Mouse (Mus musculus) G1E-ER4 (cell line): Measurements from ENCODE around the gene Slfn14. TPM values are rescaled to one million over a fixed set of nuclear protein-coding genes. Genes with fewer than 3 reads are reported as not detected.
A peak's percentile ranks its signal among the peaks of the same experiment; 100 is the strongest.

Experiments
- GATA1 ChIP-seq: IDR thresholded peaks from one replicate; pipeline ENCODE4 v1.8.0; 2012; ENCODE audit warnings: low read length, inconsistent platforms
- polyA plus RNA-seq: library from polyadenylated mRNA; stranded (reverse); fragments of >175 nt; gene quantifications from 2 replicates; pipeline ENCODE4 v1.2.3, GENCODE M21; 2012

Gene Slfn14
- polyA plus RNA-seq, 1 experiment = 0.02 TPM

DNA sequence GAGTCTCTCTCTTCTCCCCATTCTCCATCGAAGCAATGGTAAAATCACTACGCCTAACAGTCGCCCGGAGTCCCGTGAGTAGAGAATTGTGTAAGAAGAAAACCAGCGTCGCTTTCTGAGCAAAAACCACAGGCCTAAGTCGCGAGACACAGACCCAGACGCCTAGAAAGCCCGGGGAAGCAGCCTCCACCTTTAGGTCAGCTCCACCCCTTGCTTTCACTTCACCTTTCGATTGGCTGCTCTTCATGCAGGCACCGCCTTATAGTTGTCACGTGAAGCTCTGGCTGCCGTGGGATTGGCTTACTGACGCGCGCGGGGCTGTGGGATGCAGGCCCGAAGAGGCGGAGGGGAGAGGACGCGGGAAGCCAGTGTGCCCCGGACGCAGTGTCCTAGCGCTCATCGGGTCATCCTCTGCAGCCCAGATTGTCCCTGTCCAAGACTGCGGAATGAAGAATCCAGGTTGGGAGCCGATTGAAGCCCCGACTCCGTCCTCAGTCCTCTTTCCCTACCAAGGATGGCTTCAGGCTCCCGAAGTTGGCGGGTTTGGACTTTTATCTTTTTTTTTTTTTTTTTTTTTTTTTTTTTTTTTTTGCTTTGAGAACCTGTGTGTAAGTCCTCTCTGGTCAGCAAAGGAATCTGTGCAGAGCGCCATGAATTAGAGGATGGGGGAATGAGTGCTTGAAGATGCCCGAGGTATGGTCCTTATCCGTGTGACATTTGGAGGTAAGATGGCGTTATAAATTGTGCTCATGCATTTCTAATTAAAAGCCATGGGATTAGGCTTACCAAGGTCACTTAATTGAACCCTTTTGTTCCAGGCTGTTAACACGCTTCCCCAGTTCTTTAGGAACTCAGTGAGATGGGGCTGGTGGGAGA is 5.1 kb upstream of the Slfn14 start:
- no peak for TF ChIP-seq GATA1

GRCm38 (mm10) chr11:83289633-83290032 is 3.1 kb upstream of the Slfn14 start:
- TF ChIP-seq GATA1 = no peak

- TF ChIP-seq GATA1 = no peak
Measured at GRCm38 (mm10) chr11:83289036-83289435, 2.5 kb upstream of the Slfn14 start.

GRCm38 (mm10) chr11:83285627-83286026 is 899 bp downstream of the Slfn14 start:
- TF ChIP-seq GATA1 = no peak

DNA sequence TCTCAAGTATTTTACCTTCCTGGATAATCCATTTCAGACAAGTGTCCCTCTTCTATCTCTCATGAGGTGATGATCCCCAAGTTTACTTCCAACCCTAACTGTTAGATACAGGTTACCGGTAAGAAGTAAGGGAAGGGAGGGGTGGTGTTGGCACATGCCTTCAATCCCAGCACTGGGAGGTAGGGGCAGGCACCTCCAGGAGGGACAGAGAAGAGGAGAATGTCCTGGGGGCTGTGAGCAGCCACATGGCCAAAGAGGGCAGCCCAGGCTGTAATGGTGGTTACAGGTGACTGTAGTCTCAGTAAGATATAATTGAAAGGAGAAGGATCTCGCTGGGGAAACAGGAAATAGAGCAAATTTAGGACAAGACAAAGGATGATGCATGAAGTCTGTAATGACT is 4.4 kb downstream of the Slfn14 start:
- TF ChIP-seq GATA1 = no peak

GRCm38 (mm10) chr11:83279691-83280090 is 6.8 kb downstream of the Slfn14 start:
- TF ChIP-seq GATA1 = no peak

- TF ChIP-seq GATA1 = no peak
Measured at GRCm38 (mm10) chr11:83279024-83279423, 7.5 kb downstream of the Slfn14 start.

GRCm38 (mm10) chr11:83276251-83276650 is 10.3 kb downstream of the Slfn14 start:
- TF ChIP-seq GATA1 = no peak

DNA sequence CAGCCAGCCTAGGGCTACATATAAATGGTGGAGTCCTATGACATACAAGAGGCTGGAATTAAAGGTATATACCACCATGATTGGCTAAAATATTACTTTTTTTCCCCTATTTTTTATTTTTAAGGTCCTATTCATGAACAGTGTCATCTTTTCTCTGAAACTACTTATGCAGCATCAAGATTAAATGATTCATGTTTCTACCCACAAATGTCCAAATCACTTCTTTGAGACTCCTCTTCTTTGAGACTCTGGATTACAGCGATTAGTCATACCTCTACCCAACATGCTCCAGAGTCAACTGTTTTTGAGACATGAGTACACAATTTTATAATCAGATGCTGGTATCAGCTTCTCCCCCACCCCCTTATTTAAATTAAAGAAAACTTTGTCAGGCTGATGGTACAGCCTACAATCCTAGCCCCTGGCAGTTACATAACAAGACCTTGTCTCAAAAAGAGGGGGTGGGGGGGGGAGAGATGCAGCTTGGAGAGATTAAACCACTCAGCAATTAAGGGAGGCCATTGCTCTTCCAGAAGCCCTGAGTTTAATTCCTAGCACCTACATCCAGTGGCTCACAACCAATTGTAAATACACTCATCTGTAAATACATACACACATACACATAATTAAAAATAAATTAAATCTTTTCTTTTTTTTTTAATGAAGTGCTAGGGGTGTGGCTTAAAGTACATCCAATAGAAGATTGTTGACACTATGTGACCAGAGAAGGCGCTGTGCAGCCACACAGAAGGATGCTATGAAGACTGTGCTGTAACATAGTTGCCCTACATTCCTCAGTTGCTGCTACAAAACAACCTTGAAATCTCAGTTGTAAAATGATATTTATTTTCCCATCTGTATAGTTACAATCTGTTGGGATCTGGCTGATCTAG is 14.3 kb downstream of the Slfn14 start:
- TF ChIP-seq GATA1 = peak; percentile 57

DNA sequence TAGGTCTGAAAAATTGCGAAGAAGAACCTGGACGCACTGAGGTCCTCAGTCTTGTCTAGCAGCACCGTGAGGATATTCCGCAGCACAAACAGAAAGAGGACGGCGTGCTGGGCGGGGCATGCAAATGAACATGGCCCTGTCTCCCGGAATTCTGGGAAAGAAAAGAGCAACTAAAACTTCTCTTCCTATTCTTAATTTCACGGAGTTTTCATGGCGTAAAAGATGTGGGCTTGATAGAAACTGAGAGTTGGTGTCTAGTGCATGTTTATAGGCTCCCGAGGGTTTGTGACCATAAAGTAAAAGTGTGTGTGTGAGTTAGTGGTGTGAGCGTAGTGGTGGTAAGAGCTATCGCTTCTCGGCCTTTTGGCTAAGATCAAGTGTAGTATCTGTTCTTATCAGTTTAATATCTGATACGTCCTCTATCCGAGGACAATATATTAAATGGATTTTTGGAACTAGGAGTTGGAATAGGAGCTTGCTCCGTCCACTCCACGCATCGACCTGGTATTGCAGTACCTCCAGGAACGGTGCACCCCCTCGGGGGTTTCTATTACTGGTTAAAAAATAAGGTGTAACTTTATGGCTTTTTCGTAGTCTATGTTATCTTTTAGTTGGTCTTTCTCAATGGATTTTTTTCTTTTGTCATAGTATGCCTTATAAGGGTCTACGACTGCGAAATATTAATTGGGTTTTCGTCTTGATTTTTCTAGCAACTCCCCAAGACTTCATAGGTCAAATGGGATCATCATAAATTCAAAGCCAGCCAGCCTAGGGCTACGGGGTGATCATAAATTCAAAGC is 15.2 kb downstream of the Slfn14 start:
- TF ChIP-seq GATA1 = no peak

DNA sequence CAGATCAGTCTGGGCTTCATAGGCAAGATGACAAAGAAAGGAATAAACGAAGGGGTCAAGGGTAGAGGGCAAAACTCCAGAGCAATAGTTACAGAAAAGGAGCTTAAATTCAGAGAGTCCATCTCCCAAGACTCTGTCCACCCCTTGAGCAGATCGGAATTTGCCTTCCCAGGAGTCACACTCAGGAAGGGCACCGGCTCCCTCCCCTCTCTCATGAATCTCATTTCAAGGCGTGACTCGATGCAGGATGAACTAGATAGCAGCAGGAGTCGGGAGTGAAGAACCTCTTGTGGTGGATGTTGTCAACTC is 15.7 kb downstream of the Slfn14 start:
- TF ChIP-seq GATA1 = no peak

- no peak for TF ChIP-seq GATA1
Measured at GRCm38 (mm10) chr11:83263146-83263545, 23.4 kb downstream of the Slfn14 start.

DNA sequence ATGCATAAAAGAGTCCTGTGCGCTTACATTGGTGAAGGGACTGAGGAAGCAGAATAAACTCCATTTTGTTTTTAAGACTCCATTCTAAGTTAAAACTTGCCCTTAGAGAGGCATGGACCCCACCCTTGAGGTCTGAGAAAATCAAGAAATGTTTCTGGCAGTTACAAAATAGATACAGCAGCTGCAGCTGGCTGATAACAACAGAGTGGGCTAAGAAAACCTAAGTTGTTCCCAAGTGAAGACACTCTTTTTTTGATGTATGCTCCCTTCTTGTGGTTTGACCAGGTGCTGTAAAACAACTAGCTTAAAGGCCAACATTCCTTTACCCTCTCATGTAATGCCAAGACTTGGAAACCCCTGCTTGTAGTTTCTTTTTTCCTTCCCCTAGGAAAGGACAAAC is 23.9 kb downstream of the Slfn14 start:
- TF ChIP-seq GATA1 = no peak

DNA sequence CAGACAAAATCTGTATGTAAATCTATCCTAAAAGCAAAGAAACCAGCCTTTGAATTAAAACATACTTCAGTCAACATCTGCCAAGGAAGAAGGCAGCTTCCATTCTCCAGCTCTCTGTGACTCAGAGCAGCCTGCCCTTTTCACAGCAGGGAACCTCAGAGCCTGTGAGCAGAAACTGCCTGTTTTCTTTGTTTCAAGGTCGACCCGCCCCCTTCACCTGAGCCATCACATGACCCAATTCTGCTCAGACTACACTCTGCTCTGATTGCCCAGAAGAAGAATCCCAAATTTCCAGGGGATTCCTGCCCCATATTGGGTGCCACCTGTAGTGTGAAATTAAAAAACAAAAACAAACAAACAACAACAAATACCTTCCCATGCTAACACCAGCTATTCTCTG is 46.7 kb downstream of the Slfn14 start:
- no peak for TF ChIP-seq GATA1

DNA sequence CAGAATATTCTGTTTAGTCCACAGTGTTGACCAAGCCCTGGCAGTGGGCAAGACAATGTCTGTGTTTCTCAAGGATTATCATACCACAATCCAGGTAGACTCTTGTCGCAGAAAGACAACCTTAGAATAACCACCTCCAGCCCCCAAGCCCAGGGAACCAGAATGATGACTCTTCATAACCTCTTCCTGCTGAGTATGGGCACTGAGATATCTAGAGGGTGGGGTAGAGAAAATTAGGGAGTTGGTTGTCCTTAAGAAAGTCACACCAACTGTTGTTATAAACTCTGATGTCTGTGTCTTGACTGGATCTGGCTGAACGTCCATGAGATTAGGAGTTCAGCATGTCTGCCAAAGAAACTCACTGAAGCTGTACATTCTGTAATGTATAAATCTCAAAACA is 48.1 kb downstream of the Slfn14 start:
- TF ChIP-seq GATA1 = no peak

- no peak for TF ChIP-seq GATA1
Measured at GRCm38 (mm10) chr11:83230966-83231365, 55.6 kb downstream of the Slfn14 start.
